Mouse (Mus musculus) liver, embryonic 14.5 days (tissue): ENCODE data around the gene Gm10803. TPM values are rescaled to one million over a fixed set of nuclear protein-coding genes. Genes with fewer than 3 reads are reported as not detected.

ENCODE experiments used
- ATAC-seq: fragments of 200-750 bp; cut with Nextera tagmentation; 2 replicates; pipeline ENCODE4 v1.8.0; 2017; ENCODE audit warnings: moderate number of reproducible peaks, mild to moderate bottlenecking, moderate library complexity; ENCODE audit not compliant: insufficient read depth
- DNase-seq, 3 experiments: peaks; one replicate each; pipeline ENCODE4 v3.0.0-alpha.2; 2012 to 2013; ENCODE audit warnings: low read depth in 3 of 3, low spot score in 3 of 3
- H3K27ac ChIP-seq: fragments of 300-500 bp; sonication (generic); 2 replicates; pipeline ENCODE4 v1.5.1; 2014; ENCODE audit warnings: moderate library complexity, mild to moderate bottlenecking, control low read depth, inconsistent platforms
- H3K27me3 ChIP-seq: fragments of 300-500 bp; sonication (generic); 2 replicates; pipeline ENCODE4 v1.6.1; 2014; ENCODE audit warnings: mild to moderate bottlenecking, low read length, moderate library complexity; ENCODE audit not compliant: control insufficient read depth, insufficient read depth
- H3K36me3 ChIP-seq: fragments of 300-500 bp; sonication (generic); replicated peaks from 2 replicates; pipeline ENCODE4 v1.6.1; 2014; ENCODE audit warnings: low read depth; ENCODE audit not compliant: control insufficient read depth, insufficient read depth
- H3K4me1 ChIP-seq, 2 experiments: fragments of 200-500 bp in 1 of 2; fragments of 300-500 bp in 1 of 2; sonication (generic) in 1 of 2; replicated peaks; 2 replicates each; pipeline ENCODE4 v1.6.1; 2012 to 2014; ENCODE audit warnings: antibody characterized with exemption in 1 of 2, inconsistent platforms in 1 of 2, low read length in 1 of 2; ENCODE audit not compliant: control insufficient read depth in 2 of 2, insufficient read depth in 2 of 2
- H3K4me2 ChIP-seq: fragments of 300-500 bp; sonication (generic); 2 replicates; pipeline ENCODE4 v1.6.1; 2014; ENCODE audit warnings: low read depth, mild to moderate bottlenecking, control low read depth, moderate library complexity
- H3K4me3 ChIP-seq, 2 experiments: fragments of 200-500 bp in 1 of 2; fragments of 300-500 bp in 1 of 2; sonication (generic) in 1 of 2; 2 replicates each; pipeline ENCODE4 v1.5.1; 2012 to 2014; ENCODE audit warnings: low read depth in 2 of 2, low read length in 2 of 2, mild to moderate bottlenecking in 2 of 2, control low read depth in 1 of 2, inconsistent platforms in 1 of 2, moderate library complexity in 1 of 2; ENCODE audit not compliant: insufficient read depth in 1 of 2
- H3K9ac ChIP-seq: fragments of 300-500 bp; sonication (generic); replicated peaks from 2 replicates; pipeline ENCODE4 v1.6.1; 2014; ENCODE audit warnings: mild to moderate bottlenecking, control low read depth, moderate library complexity
- H3K9me3 ChIP-seq: fragments of 300-500 bp; sonication (generic); 2 replicates; pipeline ENCODE4 v1.6.1; 2016; ENCODE audit warnings: low read length, mixed read lengths; ENCODE audit not compliant: control insufficient read depth
- CTCF ChIP-seq: IDR thresholded peaks from 2 replicates; pipeline ENCODE4 v1.5.1; 2016; ENCODE audit warnings: antibody characterized with exemption, low read depth, control low read depth
- EP300 ChIP-seq: IDR thresholded peaks from 2 replicates; pipeline ENCODE4 v1.6.1; 2016; ENCODE audit warnings: antibody characterized with exemption, low read depth
- WGBS: fragments of 180-500 bp; shearing (Covaris S2); extraction: QIAGEN DNeasy Blood & Tissue Kit; methylation state at CpG from one replicate; pipeline ENCODE4 v1.1.7; 2014; ENCODE audit not compliant: insufficient replicate concordance; 5-methylcytosine and 5-hydroxymethylcytosine counted together
- polyA plus RNA-seq, 2 experiments: library from polyadenylated mRNA; depleted of rRNA in 1 of 2; stranded (reverse) in 1 of 2; unstranded in 1 of 2; fragments of >200 nt; fragmentation: Nextera tagmentation in 1 of 2; extraction: Ambion mirVana in 1 of 2; gene quantifications; 2 replicates each; pipeline versions ENCODE4 v1.2.1 to v1.2.3; 2012 to 2014

The Gm10803 gene
- polyA plus RNA-seq, 2 experiments = not detected

GRCm38 (mm10) chr2:93567675-93568074, 7.3 kb downstream of the Gm10803 start:
- WGBS = 37% methylated on average over 7 of the region's 7 CpGs
- no peak for ATAC-seq
- no peak overlapping the region for H3K4me3 ChIP-seq
- H3K9ac ChIP-seq = no peak overlapping the region
- no peak overlapping the region for H3K4me2 ChIP-seq
- H3K9me3 ChIP-seq = no peaks in the 10 kb centered on the region
- H3K27ac ChIP-seq = no peak overlapping the region
- H3K27me3 ChIP-seq = no peaks in the 10 kb centered on the region
- no peaks in the 10 kb centered on the region for H3K36me3 ChIP-seq
- no peak for DNase-seq
- H3K4me1 ChIP-seq = no peaks in the 10 kb centered on the region
- no peak for TF ChIP-seq CTCF
- TF ChIP-seq EP300 = no peak

- ATAC-seq = no peak
- Histone ChIP-seq H3K4me1 (no peaks in the 10 kb centered on the region), H3K4me3 (no peak overlapping the region), H3K4me2 (no peak overlapping the region), H3K27ac (no peak overlapping the region), H3K9ac (no peak overlapping the region), H3K36me3 (no peaks in the 10 kb centered on the region), H3K9me3 (no peaks in the 10 kb centered on the region), H3K27me3 (no peaks in the 10 kb centered on the region)
- TF ChIP-seq EP300 = no peak
- no peak for TF ChIP-seq CTCF
- WGBS = 44% methylated on average over 5 of the region's 5 CpGs
- no peak for DNase-seq
Measured at GRCm38 (mm10) chr2:93572565-93572964, 12.2 kb downstream of the Gm10803 start.

GRCm38 (mm10) chr2:93581271-93581670, 20.9 kb downstream of the Gm10803 start:
- no peak for ATAC-seq
- no peak overlapping the region for H3K27ac ChIP-seq
- H3K4me3 ChIP-seq = no peak overlapping the region
- no peak overlapping the region for H3K4me2 ChIP-seq
- TF ChIP-seq EP300 = no peak
- TF ChIP-seq CTCF = no peak
- DNase-seq = no peak
- H3K27me3 ChIP-seq = no peaks in the 10 kb centered on the region
- no peaks in the 10 kb centered on the region for H3K4me1 ChIP-seq
- WGBS = 23% methylated on average over 3 of the region's 3 CpGs
- H3K36me3 ChIP-seq = no peaks in the 10 kb centered on the region
- no peak overlapping the region for H3K9ac ChIP-seq
- no peaks in the 10 kb centered on the region for H3K9me3 ChIP-seq

GRCm38 (mm10) chr2:93585821-93586220, 25.5 kb downstream of the Gm10803 start:
- no peak overlapping the region for H3K9ac ChIP-seq
- H3K4me2 ChIP-seq = no peak overlapping the region
- ATAC-seq (no peak), DNase-seq (no peak)
- H3K4me3 ChIP-seq = no peak overlapping the region
- no peak overlapping the region for H3K27ac ChIP-seq
- H3K36me3 ChIP-seq = no peaks in the 10 kb centered on the region
- no peak for TF ChIP-seq CTCF
- TF ChIP-seq EP300 = no peak
- WGBS = 50% methylated on average over 1 of the region's 1 CpGs
- H3K4me1 ChIP-seq = no peaks in the 10 kb centered on the region
- H3K9me3 ChIP-seq = no peaks in the 10 kb centered on the region
- H3K27me3 ChIP-seq = no peaks in the 10 kb centered on the region

- Histone ChIP-seq H3K4me2 (no peak overlapping the region), H3K4me3 (no peak overlapping the region), H3K27me3 (no peaks in the 10 kb centered on the region), H3K27ac (no peak overlapping the region), H3K4me1 (no peaks in the 10 kb centered on the region), H3K9me3 (no peaks in the 10 kb centered on the region), H3K9ac (no peak overlapping the region), H3K36me3 (no peaks in the 10 kb centered on the region)
- DNase-seq (no peak), ATAC-seq (no peak)
- 53% methylated on average over 6 of the region's 6 CpGs for WGBS
- no peak for TF ChIP-seq CTCF
- TF ChIP-seq EP300 = no peak
Measured at GRCm38 (mm10) chr2:93587446-93587845, 27.1 kb downstream of the Gm10803 start.

GRCm38 (mm10) chr2:93589875-93590274, 29.5 kb downstream of the Gm10803 start:
- H3K27me3 ChIP-seq = no peaks in the 10 kb centered on the region
- WGBS = 4% methylated on average over 4 of the region's 4 CpGs
- no peak for DNase-seq
- no peak overlapping the region for H3K4me3 ChIP-seq
- no peaks in the 10 kb centered on the region for H3K4me1 ChIP-seq
- no peak overlapping the region for H3K9ac ChIP-seq
- H3K4me2 ChIP-seq = no peak overlapping the region
- H3K36me3 ChIP-seq = no peaks in the 10 kb centered on the region
- no peak for ATAC-seq
- H3K9me3 ChIP-seq = no peaks in the 10 kb centered on the region
- no peak for TF ChIP-seq EP300
- no peak for TF ChIP-seq CTCF
- no peak overlapping the region for H3K27ac ChIP-seq
